Mouse (Mus musculus): ENCODE measurements around the gene Brpf3. TPM values are rescaled to one million over a fixed set of nuclear protein-coding genes. Genes with fewer than 3 reads are reported as not detected.
"Not testable (repeated sequence)": the region's sequence is repeated elsewhere in the genome, so short reads cannot be mapped to it uniquely, and the experiment has no call there.

Brpf3 gene
- 10 to 100 TPM; 31.8 to 35.7 TPM for total RNA-seq (2021)
- long read RNA-seq, experiment 1, full-length matches to known transcripts = 2 of 7 reads
- long read RNA-seq, experiment 1, partial matches to known transcripts = 2 of 7 reads
- long read RNA-seq, experiment 1, other reads (novel, unspliced or antisense) = 3 of 7 reads
- long read RNA-seq, experiment 2, partial matches to known transcripts = 1 of 4 reads
- long read RNA-seq, experiment 2, other reads (novel, unspliced or antisense) = 3 of 4 reads

DNA sequence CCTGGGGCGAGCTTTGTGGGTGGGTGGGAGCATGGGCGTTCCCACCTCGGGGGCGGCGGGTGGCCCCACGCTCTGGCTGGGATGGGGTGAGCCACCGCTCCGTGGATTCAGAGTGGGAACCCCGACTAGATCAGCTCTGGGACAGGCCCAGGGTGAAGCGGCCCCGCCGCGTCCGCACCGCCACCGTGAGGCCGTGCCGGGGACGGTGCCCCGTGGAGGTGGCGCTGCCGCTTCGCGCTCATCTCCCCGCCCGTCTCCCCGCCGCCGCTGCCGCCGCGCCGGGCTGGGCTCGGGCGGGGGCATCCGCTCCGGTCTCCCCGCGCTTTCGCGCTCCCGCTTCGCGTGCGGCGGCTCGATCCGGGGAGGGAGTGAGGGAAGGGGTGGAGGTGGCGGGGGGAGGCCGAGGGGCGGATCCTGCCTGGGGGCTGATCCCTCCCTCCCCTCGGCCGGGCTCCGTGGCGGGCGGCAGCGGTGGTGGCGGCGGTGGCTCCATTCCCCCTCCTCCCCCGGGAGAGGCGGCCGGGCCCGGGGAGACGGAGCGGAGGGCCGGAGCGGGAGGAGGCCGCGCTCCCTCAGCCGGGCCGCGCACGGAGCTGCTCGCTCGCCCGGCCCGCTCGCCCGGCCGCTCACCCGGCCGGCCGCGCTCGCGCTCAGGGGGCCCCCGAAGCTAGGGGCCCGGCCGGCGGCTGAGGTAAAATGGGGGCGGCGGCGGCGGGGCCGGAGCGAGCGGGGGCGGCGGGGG, at the start of gene Brpf3:
TSS of gene Brpf3 (plus strand) at position 420 of the 742 bp plus-strand sequence.
- DNase-seq (ENCODE audit: low spot score in 2 of 2) = peak; percentile 71 to 74

DNA sequence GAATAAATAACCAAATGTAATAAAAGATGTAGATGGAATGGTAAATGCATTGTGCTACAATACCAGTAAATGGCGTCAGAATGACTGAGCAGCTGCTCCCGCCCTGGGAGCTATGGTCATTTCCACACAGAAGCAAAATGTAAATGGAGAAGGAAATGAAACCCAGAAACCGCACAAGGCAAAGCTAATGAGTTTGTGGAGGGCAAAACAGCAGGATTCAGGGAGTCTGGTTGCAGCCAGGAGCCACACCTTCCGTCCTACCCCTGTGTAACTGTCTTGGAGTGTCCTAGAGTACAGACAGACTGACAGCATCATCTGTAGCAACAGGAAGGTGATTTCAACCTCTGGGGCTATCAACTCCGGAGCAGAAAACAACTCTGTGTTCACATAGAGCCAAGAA, 44.4 kb upstream of the Brpf3 start:
- no peak for DNase-seq (ENCODE audit: low spot score in 2 of 2)

DNA sequence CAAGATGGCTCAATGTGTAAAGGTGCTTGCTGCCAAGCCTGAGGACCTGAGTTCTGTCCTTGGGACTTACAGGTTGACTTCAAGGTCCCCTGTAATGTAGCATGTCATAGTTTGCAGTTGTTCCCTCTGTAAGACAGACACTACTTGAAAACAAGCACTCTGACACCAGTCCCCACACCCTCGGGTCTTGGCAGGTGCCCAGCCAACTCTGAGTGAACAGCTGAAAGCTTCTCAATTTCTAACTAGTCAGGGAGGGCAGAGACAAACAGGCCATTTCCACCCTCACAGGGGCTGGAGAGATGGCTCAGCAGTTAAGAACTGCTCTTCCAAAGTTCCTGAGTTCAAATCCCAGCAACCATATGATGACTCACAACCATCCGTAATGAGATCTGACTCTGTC, 43.4 kb upstream of the Brpf3 start:
- no peak for DNase-seq (ENCODE audit: low spot score in 2 of 2)

DNA sequence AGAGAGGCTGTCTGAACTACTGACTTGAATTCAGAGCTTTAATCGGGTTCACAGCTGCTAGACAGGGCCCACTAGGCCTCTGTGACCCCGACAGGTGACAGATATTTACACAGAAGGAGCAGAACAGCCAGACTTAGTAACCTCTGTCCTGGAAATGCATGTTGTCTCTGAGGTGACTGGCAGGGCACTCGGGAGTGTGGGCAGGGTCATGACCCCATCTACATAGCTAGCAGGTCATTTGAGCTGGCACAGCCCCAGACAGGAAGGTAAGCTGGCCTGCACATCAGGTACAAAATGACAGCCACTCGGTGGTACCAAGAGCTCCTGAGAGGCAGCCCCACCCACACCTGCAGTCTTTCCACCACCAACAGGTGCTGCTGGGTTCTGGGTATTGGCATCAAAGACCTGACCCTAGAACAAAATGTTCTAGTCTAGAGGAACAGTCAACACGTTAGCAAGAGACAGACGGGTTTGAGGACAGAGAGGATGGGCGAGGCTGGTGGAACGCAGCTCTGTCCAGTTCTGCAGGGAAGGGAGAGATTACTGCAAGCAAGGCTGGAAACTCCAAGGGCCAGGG, 40.1 kb upstream of the Brpf3 start:
- DNase-seq (ENCODE audit: low spot score in 2 of 2) = no peak

DNA sequence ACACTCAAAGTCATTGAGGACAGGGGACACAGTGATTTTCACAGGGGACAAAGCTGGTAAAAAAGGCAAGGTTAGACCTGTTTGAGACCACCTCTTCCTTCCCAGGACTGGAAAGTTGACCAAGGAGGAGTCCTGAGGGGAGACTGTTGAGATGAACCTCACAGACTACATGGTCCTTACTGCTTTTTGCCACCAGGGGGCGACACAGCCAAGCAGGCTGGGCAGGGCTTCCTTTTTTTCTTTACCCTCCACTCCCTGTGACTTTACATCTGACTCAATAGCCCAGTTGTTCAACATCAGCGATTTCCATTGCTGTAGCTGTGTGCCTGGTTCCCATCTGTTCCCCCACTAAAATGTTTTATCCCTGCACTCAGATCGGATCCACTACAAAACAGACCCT, 39.0 kb upstream of the Brpf3 start:
- peak; percentile 56 to 60 for DNase-seq (ENCODE audit: low spot score in 2 of 2)

DNA sequence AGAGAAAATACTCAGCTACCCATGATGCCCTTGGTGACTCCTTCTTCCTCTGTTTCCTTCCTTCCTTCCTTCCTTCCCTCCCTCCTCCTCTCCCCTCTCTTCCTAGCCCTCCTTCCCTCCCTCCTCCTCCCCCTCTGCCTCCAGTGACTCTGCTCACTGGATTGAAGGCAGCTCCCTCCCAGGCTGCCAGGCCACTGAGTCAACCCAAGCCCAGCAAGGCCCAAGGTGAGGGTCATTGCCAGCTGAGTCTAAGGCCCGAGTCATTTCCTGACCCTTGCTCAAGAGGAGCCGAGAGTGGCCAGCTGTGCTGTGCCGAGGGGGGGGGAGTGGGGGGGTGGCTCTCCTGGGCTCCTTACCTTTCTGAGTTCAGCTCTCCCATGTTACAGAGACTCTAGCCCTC, 34.7 kb upstream of the Brpf3 start:
- no peak for DNase-seq (ENCODE audit: low spot score in 2 of 2)

DNA sequence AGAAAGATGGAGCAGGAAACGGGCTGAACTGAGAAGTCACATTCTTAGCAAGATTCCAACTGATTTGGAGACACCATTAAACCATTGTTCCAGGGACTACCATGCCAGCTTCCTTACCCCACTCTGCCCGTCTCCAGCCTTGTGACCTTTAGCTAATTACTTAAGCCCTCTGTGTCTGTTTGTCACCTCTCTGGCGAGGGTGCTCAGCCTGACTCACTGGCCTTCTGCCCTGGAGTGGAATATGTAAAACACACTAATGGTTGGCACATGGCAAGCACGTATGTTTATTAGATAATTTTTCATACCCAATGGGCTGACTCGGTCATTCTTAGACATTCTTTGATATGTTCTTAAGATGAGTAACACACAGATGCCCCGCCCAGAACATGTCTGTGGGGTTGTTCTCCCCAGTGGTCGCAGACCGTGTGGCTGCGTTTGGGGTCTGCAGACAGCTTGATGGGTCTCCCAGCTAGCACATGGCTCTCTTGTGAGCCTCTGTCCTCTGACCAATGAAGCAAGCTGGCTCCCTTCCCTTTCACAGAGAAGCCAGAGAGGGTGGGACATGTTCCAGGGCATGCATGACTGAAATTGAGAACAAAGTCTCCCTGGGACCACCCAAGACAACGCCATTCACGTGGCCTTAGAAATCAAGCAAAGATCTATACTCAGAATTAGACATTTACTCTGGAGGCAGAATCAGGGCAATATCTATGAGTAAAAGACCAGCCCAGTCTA, 33.9 kb upstream of the Brpf3 start:
- DNase-seq (ENCODE audit: low spot score in 2 of 2) = no peak

DNA sequence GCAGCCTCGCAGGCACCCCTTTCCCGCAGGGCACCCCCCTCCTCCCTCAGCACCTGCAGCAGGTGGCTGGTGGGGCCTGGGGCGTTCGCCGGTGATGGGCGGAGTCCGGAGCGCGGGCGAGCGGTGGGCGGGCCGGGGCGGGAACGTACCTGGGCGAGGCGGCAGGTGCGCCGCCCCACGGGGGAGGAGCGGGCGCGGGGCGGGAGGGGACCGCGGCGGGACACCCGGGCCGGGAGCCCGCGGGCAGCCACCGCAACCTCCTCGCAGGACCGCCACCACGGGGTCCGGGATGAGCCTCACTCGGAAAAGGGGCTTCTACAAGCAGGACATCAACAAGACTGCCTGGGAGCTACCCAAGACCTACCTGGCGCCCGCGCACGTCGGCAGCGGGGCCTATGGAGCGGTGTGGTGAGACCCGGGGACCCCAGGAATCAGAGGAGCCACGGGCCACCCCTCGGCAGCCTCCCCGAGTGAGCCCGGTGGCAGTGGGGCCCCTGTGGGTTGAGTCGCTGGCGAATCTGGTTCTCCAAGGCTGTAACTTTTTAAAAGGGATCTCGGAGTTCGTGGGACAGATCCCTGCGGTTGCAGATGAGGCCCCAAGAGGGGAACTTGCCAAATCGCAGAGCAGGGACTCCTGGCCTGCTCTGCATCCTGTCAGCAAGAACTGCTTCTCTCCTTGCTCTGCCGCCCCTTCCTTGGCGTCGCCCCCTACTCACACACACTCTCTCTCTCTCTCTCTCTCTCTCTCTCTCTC, 31.6 kb upstream of the Brpf3 start, which contains the start of gene Mapk13:
TSS of gene Mapk13 (plus strand) at position 177 of the 754 bp plus-strand sequence.
- DNase-seq (ENCODE audit: low spot score in 2 of 2) = no peak

DNA sequence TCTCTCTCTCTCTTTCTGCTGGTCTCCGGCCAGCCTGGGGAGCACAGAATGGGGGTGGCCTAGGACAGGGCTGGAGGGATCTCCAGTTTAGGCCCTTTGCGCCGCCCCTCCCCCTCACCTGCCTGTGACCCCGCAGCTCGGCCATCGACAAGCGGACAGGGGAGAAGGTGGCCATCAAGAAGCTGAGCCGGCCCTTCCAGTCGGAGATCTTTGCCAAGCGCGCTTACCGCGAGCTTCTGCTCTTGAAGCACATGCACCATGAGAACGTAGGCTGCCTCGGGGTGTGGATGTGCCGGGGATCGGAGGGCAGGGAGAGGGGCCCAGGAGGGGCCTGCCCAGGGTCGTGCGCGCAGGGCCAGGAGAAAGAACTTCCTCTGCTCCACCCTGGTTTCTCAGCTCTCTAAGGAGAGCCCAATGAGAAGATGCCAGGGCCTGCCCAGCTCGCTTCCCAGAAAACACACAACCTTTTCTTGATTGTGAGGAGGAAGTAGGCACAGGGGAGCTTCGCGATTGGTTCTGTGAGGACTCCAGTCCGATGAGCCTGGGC, 30.9 kb upstream of the Brpf3 start:
- no peak for DNase-seq (ENCODE audit: low spot score in 2 of 2)

DNA sequence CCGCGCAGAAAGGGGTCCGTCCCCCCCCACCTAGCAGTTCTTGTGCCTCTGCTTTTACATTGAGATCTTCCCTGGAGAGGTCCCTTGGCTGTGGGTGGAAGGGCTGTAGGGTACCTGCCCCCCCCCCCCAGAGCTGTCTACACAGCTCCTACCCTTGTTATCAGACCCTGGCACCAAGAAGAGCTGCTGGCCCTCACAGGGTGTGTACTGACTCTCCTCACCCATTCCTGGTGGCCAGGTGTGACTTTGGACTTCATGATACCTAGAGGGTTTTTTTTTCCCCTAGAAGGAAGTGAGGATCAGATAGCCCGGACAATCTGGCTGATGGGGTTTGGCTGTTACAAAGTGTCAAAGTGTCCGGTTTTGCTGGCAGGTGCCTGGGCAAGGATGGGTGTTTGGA, 29.6 kb upstream of the Brpf3 start:
- no peak for DNase-seq (ENCODE audit: low spot score in 2 of 2)

DNA sequence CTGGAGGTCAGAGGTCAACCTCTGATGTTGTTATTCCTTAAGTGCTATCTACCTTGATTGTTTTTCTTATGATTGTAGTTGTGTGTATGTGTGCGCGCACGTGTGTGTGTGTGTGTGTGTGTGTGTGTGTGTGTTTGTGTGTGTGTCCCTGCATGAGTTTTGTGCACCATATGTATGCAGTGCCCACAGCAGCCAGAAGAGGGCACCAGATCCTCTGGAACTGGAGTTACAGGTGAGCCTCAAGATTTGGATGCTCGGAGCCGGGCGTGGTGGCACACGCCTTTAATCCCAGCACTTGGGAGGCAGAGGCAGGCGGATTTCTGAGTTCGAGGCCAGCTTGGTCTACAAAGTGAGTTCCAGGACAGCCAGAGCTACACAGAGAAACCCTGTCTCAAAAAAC, 26.6 kb upstream of the Brpf3 start:
- not testable (repeated sequence) for DNase-seq (ENCODE audit: low spot score in 2 of 2)

DNA sequence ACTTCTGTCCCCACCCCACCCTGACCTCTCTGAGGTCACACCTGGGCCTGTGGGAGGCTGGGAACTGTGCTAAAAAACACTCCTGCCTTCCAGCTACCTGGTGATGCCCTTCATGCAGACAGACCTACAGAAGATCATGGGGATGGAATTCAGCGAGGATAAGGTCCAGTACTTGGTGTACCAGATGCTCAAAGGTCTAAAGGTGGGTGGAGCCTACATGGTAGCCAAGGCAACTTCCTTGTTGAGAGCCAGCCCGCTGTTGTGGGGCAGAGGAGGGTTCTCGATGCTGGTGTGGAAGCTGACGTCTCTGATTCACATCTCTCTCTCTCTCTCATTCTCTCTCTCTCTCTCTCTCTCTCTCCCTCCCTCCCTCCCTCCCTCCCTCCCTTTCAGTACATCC, 25.7 kb upstream of the Brpf3 start:
- no peak for DNase-seq (ENCODE audit: low spot score in 2 of 2)

DNA sequence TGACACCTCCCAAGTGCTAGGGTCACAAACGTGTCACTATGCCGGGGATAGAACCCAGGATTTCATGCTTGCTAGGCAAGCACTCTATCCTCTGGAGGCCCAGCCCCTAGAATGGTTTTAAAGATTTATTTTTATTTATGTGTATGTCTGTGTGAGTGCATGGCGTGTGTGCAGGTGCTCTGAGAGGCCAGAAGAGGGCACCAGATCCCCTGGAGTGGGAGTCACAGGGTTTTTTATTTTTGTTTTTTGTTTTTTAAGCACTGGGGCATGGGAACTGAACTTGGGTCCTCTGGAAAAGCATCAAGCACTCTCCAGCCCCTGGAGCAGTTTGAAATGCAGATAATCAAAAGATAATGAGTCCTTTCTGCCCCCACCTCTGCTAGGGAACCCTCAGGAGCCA, 24.1 kb upstream of the Brpf3 start:
- DNase-seq (ENCODE audit: low spot score in 2 of 2) = no peak

DNA sequence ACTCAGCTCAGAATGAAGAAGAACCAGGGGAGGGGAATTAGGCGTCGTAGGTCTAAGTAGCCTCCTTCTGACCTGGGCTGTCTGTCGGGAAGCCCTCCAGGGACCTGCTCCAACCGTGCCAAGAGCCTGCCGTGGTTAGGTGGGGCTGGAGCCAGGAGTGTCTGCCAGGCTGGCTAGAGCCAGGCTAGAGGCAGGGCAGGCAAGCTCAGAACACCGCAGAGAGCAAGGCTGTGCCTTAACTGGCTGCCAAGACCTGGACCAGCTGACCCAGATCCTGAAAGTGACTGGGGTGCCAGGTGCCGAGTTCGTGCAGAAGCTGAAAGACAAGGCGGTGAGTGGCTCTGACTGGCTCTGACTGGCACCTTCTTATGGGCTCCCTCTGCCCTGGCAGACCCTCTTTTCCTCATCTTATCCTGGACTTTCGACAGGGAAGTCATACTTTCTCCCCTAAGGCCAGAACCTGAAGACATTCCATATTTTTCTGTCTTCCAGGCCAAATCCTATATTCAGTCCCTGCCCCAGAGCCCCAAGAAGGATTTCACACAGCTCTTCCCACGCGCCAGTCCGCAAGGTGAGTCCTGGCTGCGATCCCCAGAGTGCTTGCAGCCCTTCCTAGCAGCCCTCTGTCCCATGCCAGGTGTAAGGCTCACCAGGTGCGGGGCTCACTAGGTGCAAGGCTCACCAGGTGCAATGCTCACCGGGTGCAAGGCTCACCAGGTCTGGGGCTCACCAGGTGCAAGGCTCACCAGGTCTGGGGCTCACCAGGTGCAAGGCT, 23.5 kb upstream of the Brpf3 start:
- DNase-seq (ENCODE audit: low spot score in 2 of 2) = peak; percentile 32 to 56

DNA sequence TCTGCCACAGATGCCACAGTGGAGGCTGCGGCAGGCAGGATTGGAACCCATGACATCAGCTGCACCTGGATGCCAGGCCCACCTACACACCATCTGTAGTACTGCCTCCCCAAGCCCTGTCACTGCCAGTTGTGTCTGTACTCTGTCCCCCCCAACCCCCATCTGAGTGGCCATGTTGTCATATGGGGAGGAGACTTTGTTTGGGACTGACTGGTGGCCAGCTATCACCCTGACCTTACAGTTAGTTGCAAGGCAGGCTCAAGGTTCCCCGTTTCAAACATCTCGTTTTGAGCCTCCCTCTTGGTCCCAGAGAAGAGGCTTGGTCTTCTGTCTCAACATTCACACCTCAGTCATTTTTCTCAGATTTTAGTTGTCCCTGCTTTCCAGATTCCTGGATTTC, 21.2 kb upstream of the Brpf3 start:
- no peak for DNase-seq (ENCODE audit: low spot score in 2 of 2)

DNA sequence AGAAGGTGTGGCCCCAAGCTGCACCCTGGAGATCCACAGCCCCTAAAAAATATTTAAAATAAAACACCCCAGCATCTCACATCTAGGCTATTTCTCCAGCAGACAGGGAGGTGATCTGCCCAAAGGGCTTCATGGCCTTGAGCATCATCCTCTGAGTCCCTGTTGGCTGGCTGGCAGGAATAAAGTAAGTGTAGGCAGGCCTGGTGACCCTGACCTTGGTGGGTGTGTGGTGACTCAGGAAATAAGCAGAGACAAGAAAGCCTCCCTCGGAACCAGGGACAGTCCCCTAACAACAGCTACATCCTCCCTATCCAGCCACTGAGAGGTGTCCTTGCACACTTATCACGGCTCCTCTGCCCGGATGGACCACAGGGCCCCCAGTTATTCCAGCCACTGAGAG, 20.1 kb upstream of the Brpf3 start:
- DNase-seq (ENCODE audit: low spot score in 2 of 2) = no peak

DNA sequence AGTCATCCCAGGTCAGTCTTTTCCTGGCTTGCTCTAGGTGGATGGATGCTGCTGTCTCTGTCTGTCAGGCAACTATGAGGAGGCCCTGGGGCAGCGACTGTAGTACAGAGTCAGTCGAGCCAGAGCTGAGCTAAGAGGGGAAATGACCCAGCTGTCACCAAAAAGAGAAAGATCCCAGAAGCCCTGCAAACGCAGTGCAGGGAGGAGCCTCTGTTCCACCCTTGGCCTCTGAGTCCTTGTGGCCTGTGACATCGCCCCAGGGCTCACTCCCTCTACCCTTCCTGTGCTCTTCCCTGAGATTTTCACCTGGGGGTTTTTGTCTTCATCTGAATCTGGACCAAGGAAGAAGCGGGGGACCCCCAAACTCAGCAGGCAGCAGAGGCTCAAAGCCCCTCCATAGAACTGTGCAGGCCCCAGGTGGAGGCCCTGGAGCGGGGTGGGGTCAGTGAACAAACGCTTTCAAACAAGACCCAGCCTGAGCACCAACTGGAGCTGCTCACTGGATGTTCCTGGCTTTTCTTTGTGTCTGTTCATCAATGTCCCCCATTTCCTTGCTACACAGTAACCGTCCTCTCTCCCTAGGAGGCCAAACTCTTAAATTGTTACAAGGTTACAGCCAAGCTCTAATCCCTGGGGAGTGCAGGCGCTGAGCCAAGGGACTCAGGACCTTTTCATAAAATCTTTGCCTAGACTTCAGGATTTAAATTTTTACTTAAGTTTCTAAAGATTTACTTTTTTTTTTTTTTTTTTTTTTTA, 19.4 kb upstream of the Brpf3 start:
- DNase-seq (ENCODE audit: low spot score in 2 of 2) = no peak

DNA sequence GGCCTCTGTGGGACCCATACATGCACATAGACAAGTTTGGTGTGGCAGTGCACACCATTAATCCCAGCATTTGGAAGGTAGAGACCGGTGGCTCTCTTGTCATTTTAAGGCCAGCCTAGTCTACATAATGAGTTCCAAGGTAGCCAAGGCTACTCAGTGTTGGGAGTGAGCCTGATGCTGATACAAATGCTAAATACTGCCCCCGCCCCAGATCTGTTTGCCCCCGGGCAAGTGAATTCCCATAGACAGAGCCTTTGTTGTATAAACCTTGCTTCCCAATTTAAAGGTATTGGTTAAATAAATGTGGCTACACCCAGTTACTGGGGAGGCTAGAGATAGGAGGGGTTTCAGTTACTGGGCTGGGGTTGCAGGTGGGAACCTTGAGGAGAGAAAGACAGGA, 15.9 kb upstream of the Brpf3 start:
- DNase-seq (ENCODE audit: low spot score in 2 of 2) = no peak

DNA sequence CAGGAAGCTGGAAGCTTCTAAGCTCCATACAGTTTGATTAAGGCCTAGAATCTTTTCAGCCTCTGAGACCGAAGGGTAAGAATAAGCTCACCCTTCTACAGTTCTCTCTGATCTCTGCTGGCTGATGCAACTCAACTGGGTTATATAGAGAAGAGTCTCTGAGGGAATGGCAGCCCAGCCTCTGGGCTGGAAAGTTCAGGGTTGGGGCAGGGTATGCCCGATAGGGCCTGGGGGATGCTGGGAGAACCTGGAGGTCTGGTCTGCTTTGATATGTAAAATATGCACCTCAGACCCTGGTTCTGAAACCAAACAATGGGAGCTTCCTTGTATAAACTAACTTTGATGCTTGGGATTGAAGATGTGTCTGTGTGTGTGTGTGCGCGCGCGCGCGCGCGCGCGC, 13.4 kb upstream of the Brpf3 start:
- no peak for DNase-seq (ENCODE audit: low spot score in 2 of 2)
